Mouse (Mus musculus) lung, postnatal 0 days (tissue): ENCODE measurements around the gene Noxo1. TPM values are rescaled to one million over a fixed set of nuclear protein-coding genes. Genes with fewer than 3 reads are reported as not detected.
A peak's percentile ranks its signal among the peaks of the same experiment; 100 is the strongest.

Experiments
- ATAC-seq: fragments of 200-750 bp; cut with Nextera tagmentation; 2 replicates; pipeline ENCODE4 v1.8.0; 2017; ENCODE audit warnings: moderate library complexity
- DNase-seq: peaks from one replicate; pipeline ENCODE4 v3.0.0-alpha.2; 2016; ENCODE audit warnings: low spot score
- H3K27ac ChIP-seq: fragments of 300-500 bp; sonication (generic); 2 replicates; pipeline ENCODE4 v1.5.1; 2014; ENCODE audit warnings: antibody characterized with exemption, mild to moderate bottlenecking, low read length, mixed read lengths
- H3K27me3 ChIP-seq: fragments of 300-500 bp; sonication (generic); replicated peaks from 2 replicates; pipeline ENCODE4 v1.6.1; 2014; ENCODE audit warnings: low read length, mixed read lengths; ENCODE audit not compliant: insufficient read depth
- H3K36me3 ChIP-seq: fragments of 300-500 bp; sonication (generic); 2 replicates; pipeline ENCODE4 v1.6.1; 2014; ENCODE audit warnings: low read length, mixed read lengths; ENCODE audit not compliant: insufficient read depth
- H3K4me1 ChIP-seq: fragments of 300-500 bp; sonication (generic); 2 replicates; pipeline ENCODE4 v1.6.1; 2014; ENCODE audit warnings: antibody characterized with exemption, low read depth, low read length, mixed read lengths; ENCODE audit not compliant: insufficient read depth
- H3K4me2 ChIP-seq: fragments of 300-500 bp; sonication (generic); replicated peaks from 2 replicates; pipeline ENCODE4 v1.6.1; 2014; ENCODE audit warnings: low read depth, mild to moderate bottlenecking, low read length, moderate library complexity, mixed read lengths
- H3K4me3 ChIP-seq: fragments of 300-500 bp; sonication (generic); 2 replicates; pipeline ENCODE4 v1.5.1; 2014; ENCODE audit warnings: low read depth, low read length
- H3K9ac ChIP-seq: fragments of 300-500 bp; sonication (generic); replicated peaks from 2 replicates; pipeline ENCODE4 v1.6.1; 2014; ENCODE audit warnings: low read depth, mild to moderate bottlenecking
- H3K9me3 ChIP-seq: fragments of 300-500 bp; sonication (generic); 2 replicates; pipeline ENCODE4 v1.6.1; 2016; ENCODE audit warnings: low read length, mixed read lengths
- CTCF ChIP-seq: IDR thresholded peaks from 2 replicates; pipeline ENCODE4 v1.5.1; 2016; ENCODE audit warnings: antibody characterized with exemption, mild to moderate bottlenecking
- EP300 ChIP-seq: IDR thresholded peaks from 2 replicates; pipeline ENCODE4 v1.6.1; 2016; ENCODE audit warnings: antibody characterized with exemption, mild to moderate bottlenecking, control low read depth
- WGBS: fragments of 180-500 bp; shearing (Covaris S2); extraction: QIAGEN DNeasy Blood & Tissue Kit; methylation state at CpG from one replicate; pipeline ENCODE4 v1.1.7; 2014; 5-methylcytosine and 5-hydroxymethylcytosine counted together
- polyA plus RNA-seq: library from polyadenylated mRNA; unstranded; fragments of >200 nt; fragmentation: Nextera tagmentation; extraction: Ambion mirVana; gene quantifications from 2 replicates; pipeline ENCODE4 v1.2.1, GENCODE M21; 2015

Noxo1 gene
- polyA plus RNA-seq, 1 experiment from 2014 or later, result 5.3 TPM

- Histone ChIP-seq H3K36me3 (peaks cover 11% of the 10 kb centered on the region; the same call in 1 of the 2 replicates), H3K27me3 (no peaks in the 10 kb centered on the region), H3K4me3 (no peak overlapping the region), H3K4me2 (no peak overlapping the region), H3K9me3 (no peaks in the 10 kb centered on the region), H3K27ac (no peak overlapping the region), H3K9ac (no peak overlapping the region), H3K4me1 (no peaks in the 10 kb centered on the region)
- no peak for DNase-seq
- no peak for ATAC-seq
- 77% methylated on average over 5 of the region's 5 CpGs for WGBS
- TF ChIP-seq CTCF (no peak), EP300 (no peak)
Observed at GRCm38 (mm10) chr17:24743896-24744295, 47.9 kb downstream of the Noxo1 start.

- 72% methylated on average over 3 of the region's 3 CpGs for WGBS
- H3K27me3 ChIP-seq, result no peaks in the 10 kb centered on the region
- no peak overlapping the region for H3K27ac ChIP-seq
- DNase-seq (no peak), ATAC-seq (no peak)
- no peaks in the 10 kb centered on the region for H3K9me3 ChIP-seq
- TF ChIP-seq CTCF (no peak), EP300 (no peak)
- H3K4me3 ChIP-seq, result no peak overlapping the region
- no peak overlapping the region for H3K9ac ChIP-seq
- no peak overlapping the region for H3K4me2 ChIP-seq
- H3K36me3 ChIP-seq, result peaks cover 11% of the 10 kb centered on the region; the same call in 1 of the 2 replicates
- no peaks in the 10 kb centered on the region for H3K4me1 ChIP-seq
Observed at GRCm38 (mm10) chr17:24744381-24744780, 48.3 kb downstream of the Noxo1 start.

- Histone ChIP-seq H3K27ac (no peak overlapping the region), H3K4me2 (no peak overlapping the region), H3K9me3 (no peaks in the 10 kb centered on the region), H3K27me3 (peaks cover 4% of the 10 kb centered on the region; the same call in 1 of the 2 replicates), H3K9ac (no peak overlapping the region), H3K4me1 (no peaks in the 10 kb centered on the region), H3K4me3 (no peak overlapping the region), H3K36me3 (peaks cover 5% of the 10 kb centered on the region; the same call in 1 of the 2 replicates)
- TF ChIP-seq CTCF (peak; percentile 96), EP300 (no peak)
- DNase-seq (peak; percentile 92), ATAC-seq (peak; percentile 87)
- 23% methylated on average over 7 of the region's 7 CpGs for WGBS
Observed at GRCm38 (mm10) chr17:24745526-24746497, 49.8 kb downstream of the Noxo1 start.

- Histone ChIP-seq H3K4me2 (no peak overlapping the region), H3K9ac (no peak overlapping the region), H3K9me3 (no peaks in the 10 kb centered on the region), H3K36me3 (no peaks in the 10 kb centered on the region; the same call in 1 of the 2 replicates), H3K4me3 (no peak overlapping the region), H3K27me3 (peaks cover 14% of the 10 kb centered on the region; the same call in 1 of the 2 replicates), H3K27ac (no peak overlapping the region), H3K4me1 (no peaks in the 10 kb centered on the region)
- DNase-seq (no peak), ATAC-seq (no peak)
- TF ChIP-seq CTCF (no peak), EP300 (no peak)
- WGBS, result 33% methylated on average over 4 of the region's 4 CpGs
Observed at GRCm38 (mm10) chr17:24746986-24747385, 51.0 kb downstream of the Noxo1 start.

Other genes with a start within 250 kb of the Noxo1 start
- gene E4f1, start 225.9 kb upstream of the Noxo1 start, polyA plus RNA-seq, result 15.7 and 17.5 TPM in 2 replicates
- 40.4 and 42.5 TPM in 2 replicates for gene Pgp, start 225.8 kb upstream of the Noxo1 start, polyA plus RNA-seq
- not detected in 2 replicates for gene Bricd5, start 222.3 kb upstream of the Noxo1 start, polyA plus RNA-seq
- gene Mlst8, start 217.2 kb upstream of the Noxo1 start, polyA plus RNA-seq, result 13.0 and 14.4 TPM in 2 replicates
- gene Caskin1, start 207.6 kb upstream of the Noxo1 start, polyA plus RNA-seq, result 0.15 and 0.33 TPM in 2 replicates
- 65.3 and 66.8 TPM in 2 replicates for gene Traf7, start 168.3 kb upstream of the Noxo1 start, polyA plus RNA-seq
- gene Rab26, start 162.0 kb upstream of the Noxo1 start, polyA plus RNA-seq, result 1.2 and 1.3 TPM in 2 replicates
- gene Pkd1, start 146.4 kb upstream of the Noxo1 start, polyA plus RNA-seq, result 26.3 and 27.4 TPM in 2 replicates
- gene Tsc2, start 63.6 kb upstream of the Noxo1 start, polyA plus RNA-seq, result 31.7 and 32.8 TPM in 2 replicates
- gene Nthl1, start 63.6 kb upstream of the Noxo1 start, polyA plus RNA-seq, result 13.6 and 13.8 TPM in 2 replicates
- gene Slc9a3r2, start 45.9 kb upstream of the Noxo1 start, polyA plus RNA-seq, result 316 and 341 TPM in 2 replicates
- 8.6 and 10.3 TPM in 2 replicates for gene Npw, start 37.8 kb upstream of the Noxo1 start, polyA plus RNA-seq
- 10.5 and 11.9 TPM in 2 replicates for gene Zfp598, start 26.5 kb upstream of the Noxo1 start, polyA plus RNA-seq
- 0.19 and 0.33 TPM in 2 replicates for gene Syngr3, start 6.3 kb upstream of the Noxo1 start, polyA plus RNA-seq
- gene Gfer, start 78 bp upstream of the Noxo1 start, polyA plus RNA-seq, result 26.1 and 29.0 TPM in 2 replicates
- 26.8 and 33.4 TPM in 2 replicates for gene Tbl3, start 11.4 kb downstream of the Noxo1 start, polyA plus RNA-seq
- not detected in 2 replicates for gene Rnf151, start 21.8 kb downstream of the Noxo1 start, polyA plus RNA-seq
- gene Rps2, start 21.9 kb downstream of the Noxo1 start, polyA plus RNA-seq, result 755 and 834 TPM in 2 replicates
- 205 and 206 TPM in 2 replicates for gene Ndufb10, start 28.2 kb downstream of the Noxo1 start, polyA plus RNA-seq
- 0.19 and 0.31 TPM in 2 replicates for gene Rpl3l, start 31.6 kb downstream of the Noxo1 start, polyA plus RNA-seq
- 59.8 and 61.0 TPM in 2 replicates for gene Msrb1, start 40.4 kb downstream of the Noxo1 start, polyA plus RNA-seq
- 2.8 TPM in 2 replicates for gene Hs3st6, start 56.8 kb downstream of the Noxo1 start, polyA plus RNA-seq
- 0.11 TPM in 1 of 2 replicates, not detected in the other for gene Meiob, start 108.1 kb downstream of the Noxo1 start, polyA plus RNA-seq
- 54.5 and 56.8 TPM in 2 replicates for gene Hagh, start 143.9 kb downstream of the Noxo1 start, polyA plus RNA-seq
- gene Fahd1, start 154.1 kb downstream of the Noxo1 start, polyA plus RNA-seq, result 16.7 and 18.3 TPM in 2 replicates
- gene Igfals, start 169.8 kb downstream of the Noxo1 start, polyA plus RNA-seq, result 4.5 and 4.8 TPM in 2 replicates
- 41.3 and 51.3 TPM in 2 replicates for gene Nubp2, start 190.1 kb downstream of the Noxo1 start, polyA plus RNA-seq
- 40.2 and 45.4 TPM in 2 replicates for gene Spsb3, start 190.4 kb downstream of the Noxo1 start, polyA plus RNA-seq
- 17.3 and 17.5 TPM in 2 replicates for gene Eme2, start 198.9 kb downstream of the Noxo1 start, polyA plus RNA-seq
- 81.6 and 90.7 TPM in 2 replicates for gene Mrps34, start 198.9 kb downstream of the Noxo1 start, polyA plus RNA-seq
- gene Nme3, start 200.3 kb downstream of the Noxo1 start, polyA plus RNA-seq, result 44.3 and 44.7 TPM in 2 replicates
- 9.7 and 11.1 TPM in 2 replicates for gene Mapk8ip3, start 240.7 kb downstream of the Noxo1 start, polyA plus RNA-seq